Mouse (Mus musculus) stomach, postnatal 0 days (tissue): ENCODE measurements around the gene Flot2.
"Not testable (repeated sequence)": the region's sequence is repeated elsewhere in the genome, so short reads cannot be mapped to it uniquely, and the experiment has no call there.

Source experiments
- CTCF ChIP-seq: IDR thresholded peaks from 2 replicates; pipeline ENCODE4 v1.5.1; 2016; ENCODE audit warnings: antibody characterized with exemption, low read depth, mild to moderate bottlenecking, moderate library complexity
- EP300 ChIP-seq: optimal IDR thresholded peaks from 2 replicates; pipeline ENCODE3; 2016; ENCODE audit warnings: antibody characterized with exemption

DNA sequence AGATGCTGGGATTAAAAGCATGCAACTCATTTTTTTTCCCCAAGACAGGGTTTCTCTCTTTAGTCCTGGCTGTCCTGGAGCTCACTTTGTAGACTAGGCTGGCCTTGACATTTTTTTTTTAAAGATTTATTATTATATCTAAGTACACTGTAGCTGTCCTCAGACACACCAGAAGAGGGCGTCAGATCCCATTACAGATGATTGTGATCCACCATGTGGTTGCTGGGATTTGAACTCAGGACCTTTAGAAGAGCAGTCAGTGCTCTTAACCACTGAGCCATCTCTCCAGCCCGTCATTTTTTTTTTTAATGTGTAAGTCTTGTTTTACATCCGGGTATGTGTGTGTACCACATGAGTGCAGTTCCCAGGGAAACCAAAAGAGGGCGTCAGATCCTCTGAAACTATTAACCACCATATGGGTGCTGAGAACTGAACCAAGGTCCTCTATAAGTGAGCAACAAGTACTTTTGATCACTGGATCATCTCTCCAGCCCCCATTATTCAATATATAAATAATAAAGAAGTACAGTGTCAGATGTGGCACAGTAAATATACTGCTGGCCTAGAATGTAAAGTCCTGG, 4.6 kb downstream of the Flot2 start:
- TF ChIP-seq CTCF, EP300: not testable (repeated sequence)
